Mouse (Mus musculus) hindbrain, embryonic 10.5 days (tissue): ENCODE results near the gene Cnppd1. TPM values are rescaled to one million over a fixed set of nuclear protein-coding genes. Genes with fewer than 3 reads are reported as not detected.

Source experiments
- DNase-seq: peaks from one replicate; pipeline ENCODE4 v3.0.0-alpha.2; 2017; ENCODE audit warnings: low spot score
- H3K27ac ChIP-seq: fragments of 300-500 bp; sonication (generic); 2 replicates; pipeline ENCODE4 v1.5.1; 2016; ENCODE audit warnings: mild to moderate bottlenecking, moderate library complexity
- H3K27me3 ChIP-seq: fragments of 300-500 bp; sonication (generic); 2 replicates; pipeline ENCODE4 v1.6.1; 2016; ENCODE audit warnings: mild to moderate bottlenecking; ENCODE audit not compliant: poor library complexity, insufficient read depth, severe bottlenecking
- H3K36me3 ChIP-seq: fragments of 300-500 bp; sonication (generic); 2 replicates; pipeline ENCODE4 v1.6.1; 2016; ENCODE audit warnings: mild to moderate bottlenecking, moderate library complexity
- H3K4me1 ChIP-seq: fragments of 300-500 bp; sonication (generic); replicated peaks from 2 replicates; pipeline ENCODE4 v1.6.1; 2016; ENCODE audit warnings: mild to moderate bottlenecking
- H3K4me3 ChIP-seq: fragments of 300-500 bp; sonication (generic); 2 replicates; pipeline ENCODE4 v1.5.1; 2016; ENCODE audit warnings: mild to moderate bottlenecking, moderate library complexity
- H3K9me3 ChIP-seq: fragments of 300-500 bp; sonication (generic); 2 replicates; pipeline ENCODE4 v1.6.1; 2016; ENCODE audit warnings: mild to moderate bottlenecking, moderate library complexity
- WGBS: fragments of 180-500 bp; shearing (Covaris S2); methylation state at CpG from one replicate; pipeline ENCODE4 v1.1.7; 2016; 5-methylcytosine and 5-hydroxymethylcytosine counted together
- polyA plus RNA-seq: library from polyadenylated mRNA; unstranded; fragments of >200 nt; fragmentation: Nextera tagmentation; extraction: Ambion mirVana; gene quantifications from 2 replicates; pipeline ENCODE4 v1.2.1, GENCODE M21; 2016

Cnppd1 gene
- polyA plus RNA-seq, 1 experiment from 2014 or later = 67.2 TPM

- 11% methylated on average over 23 of the region's 23 CpGs for WGBS
Observed at GRCm38 (mm10) chr1:75179334-75180104, 37.0 kb upstream of the Cnppd1 start.

GRCm38 (mm10) chr1:75168472-75169464, 26.3 kb upstream of the Cnppd1 start, which contains the start of gene Zfand2b:
Gene Zfand2b, plus strand, starts transcription at chr1:75168646.
- peak within 1 kb of the TSS; percentile 90 for H3K27ac ChIP-seq
- peak; percentile 97 for DNase-seq
- H3K9me3 ChIP-seq = no peaks in the 10 kb centered on the region
- H3K4me3 ChIP-seq = peak within 1 kb of the TSS; percentile 82
- under 1% methylated on average over 59 of the region's 59 CpGs for WGBS
- H3K4me1 ChIP-seq = peaks cover 18% of the 10 kb centered on the region
- peaks cover 36% of the 10 kb centered on the region for H3K36me3 ChIP-seq
- no peaks in the 10 kb centered on the region for H3K27me3 ChIP-seq

More at GRCm38 (mm10) chr1:75179334-75180104, 37.0 kb upstream of the Cnppd1 start:
- no peaks in the 10 kb centered on the region for H3K27me3 ChIP-seq
- peaks cover 68% of the 10 kb centered on the region for H3K36me3 ChIP-seq
- no peaks in the 10 kb centered on the region for H3K9me3 ChIP-seq
- peak overlapping the region; percentile 88 for H3K27ac ChIP-seq
- peak overlapping the region; percentile 73 for H3K4me3 ChIP-seq
- DNase-seq = peak; percentile 6
- H3K4me1 ChIP-seq = peaks cover 34% of the 10 kb centered on the region

- H3K4me3 ChIP-seq = peak overlapping the region; percentile 82
- H3K36me3 ChIP-seq = peaks cover 29% of the 10 kb centered on the region
- H3K27ac ChIP-seq = peak overlapping the region; percentile 90
- H3K9me3 ChIP-seq = no peaks in the 10 kb centered on the region
- no peaks in the 10 kb centered on the region for H3K27me3 ChIP-seq
- H3K4me1 ChIP-seq = peaks cover 18% of the 10 kb centered on the region
- DNase-seq = no peak
- WGBS = 6% methylated on average over 7 of the region's 7 CpGs
Observed at GRCm38 (mm10) chr1:75168093-75168471, 25.6 kb upstream of the Cnppd1 start.

GRCm38 (mm10) chr1:75160256-75160617, 17.7 kb upstream of the Cnppd1 start:
- DNase-seq = no peak
- Histone ChIP-seq H3K9me3 (no peaks in the 10 kb centered on the region), H3K36me3 (no peaks in the 10 kb centered on the region), H3K4me3 (no peak overlapping the region), H3K27ac (no peak overlapping the region), H3K27me3 (no peaks in the 10 kb centered on the region), H3K4me1 (no peaks in the 10 kb centered on the region)
- 79% methylated on average over 4 of the region's 4 CpGs for WGBS

- H3K27me3 ChIP-seq = no peaks in the 10 kb centered on the region
- 73% methylated on average over 5 of the region's 5 CpGs for WGBS
Observed at GRCm38 (mm10) chr1:75159540-75160255, 17.2 kb upstream of the Cnppd1 start.

GRCm38 (mm10) chr1:75158990-75159389, 16.5 kb upstream of the Cnppd1 start:
- no peak overlapping the region for H3K27ac ChIP-seq
- no peak for DNase-seq
- no peaks in the 10 kb centered on the region for H3K27me3 ChIP-seq
- no peaks in the 10 kb centered on the region for H3K4me1 ChIP-seq
- no peaks in the 10 kb centered on the region for H3K9me3 ChIP-seq
- H3K4me3 ChIP-seq = no peak overlapping the region
- no peaks in the 10 kb centered on the region for H3K36me3 ChIP-seq

More at GRCm38 (mm10) chr1:75159540-75160255, 17.2 kb upstream of the Cnppd1 start:
- H3K4me1 ChIP-seq = no peaks in the 10 kb centered on the region
- H3K27ac ChIP-seq = no peak overlapping the region
- no peaks in the 10 kb centered on the region for H3K36me3 ChIP-seq
- no peak for DNase-seq
- H3K9me3 ChIP-seq = no peaks in the 10 kb centered on the region
- H3K4me3 ChIP-seq = no peak overlapping the region

- H3K27me3 ChIP-seq = no peaks in the 10 kb centered on the region
- no peak overlapping the region for H3K4me3 ChIP-seq
- no peak for DNase-seq
- H3K27ac ChIP-seq = no peak overlapping the region
- H3K4me1 ChIP-seq = no peaks in the 10 kb centered on the region
- H3K36me3 ChIP-seq = no peaks in the 10 kb centered on the region
- WGBS = 75% methylated on average over 3 of the region's 3 CpGs
- H3K9me3 ChIP-seq = no peaks in the 10 kb centered on the region
Observed at GRCm38 (mm10) chr1:75155837-75156236, 13.3 kb upstream of the Cnppd1 start.

GRCm38 (mm10) chr1:75148727-75149126, 6.2 kb upstream of the Cnppd1 start:
- H3K4me3 ChIP-seq = no peak overlapping the region
- no peak overlapping the region for H3K27ac ChIP-seq
- peaks cover 9% of the 10 kb centered on the region for H3K4me1 ChIP-seq
- H3K36me3 ChIP-seq = peaks cover 52% of the 10 kb centered on the region
- WGBS = 89% methylated on average over 4 of the region's 4 CpGs
- DNase-seq = no peak
- H3K9me3 ChIP-seq = no peaks in the 10 kb centered on the region
- no peaks in the 10 kb centered on the region for H3K27me3 ChIP-seq

GRCm38 (mm10) chr1:75147411-75148135, 5.1 kb upstream of the Cnppd1 start:
- no peak for DNase-seq
- Histone ChIP-seq H3K27ac (no peak overlapping the region), H3K4me1 (peaks cover 11% of the 10 kb centered on the region), H3K9me3 (no peaks in the 10 kb centered on the region), H3K27me3 (no peaks in the 10 kb centered on the region), H3K36me3 (peaks cover 52% of the 10 kb centered on the region), H3K4me3 (no peak overlapping the region)
- 86% methylated on average over 7 of the region's 7 CpGs for WGBS

- Histone ChIP-seq H3K4me3 (no peak overlapping the region), H3K9me3 (no peaks in the 10 kb centered on the region), H3K27me3 (no peaks in the 10 kb centered on the region), H3K36me3 (peaks cover 52% of the 10 kb centered on the region), H3K27ac (no peak overlapping the region), H3K4me1 (peaks cover 23% of the 10 kb centered on the region)
- 95% methylated on average over 3 of the region's 3 CpGs for WGBS
- no peak for DNase-seq
Observed at GRCm38 (mm10) chr1:75145589-75145988, 3.1 kb upstream of the Cnppd1 start.

- Histone ChIP-seq H3K27ac (peak overlapping the region; percentile 95), H3K27me3 (no peaks in the 10 kb centered on the region), H3K9me3 (no peaks in the 10 kb centered on the region), H3K36me3 (peaks cover 60% of the 10 kb centered on the region), H3K4me3 (peak overlapping the region; percentile 77), H3K4me1 (peaks cover 30% of the 10 kb centered on the region)
- peak; percentile 57 for DNase-seq
- WGBS = under 1% methylated on average over 53 of the region's 53 CpGs
Observed at GRCm38 (mm10) chr1:75141486-75142190, 873 bp downstream of the Cnppd1 start.
